16 mouse cellular contexts compared by ENCODE assay signal in the genomic region with DNA sequence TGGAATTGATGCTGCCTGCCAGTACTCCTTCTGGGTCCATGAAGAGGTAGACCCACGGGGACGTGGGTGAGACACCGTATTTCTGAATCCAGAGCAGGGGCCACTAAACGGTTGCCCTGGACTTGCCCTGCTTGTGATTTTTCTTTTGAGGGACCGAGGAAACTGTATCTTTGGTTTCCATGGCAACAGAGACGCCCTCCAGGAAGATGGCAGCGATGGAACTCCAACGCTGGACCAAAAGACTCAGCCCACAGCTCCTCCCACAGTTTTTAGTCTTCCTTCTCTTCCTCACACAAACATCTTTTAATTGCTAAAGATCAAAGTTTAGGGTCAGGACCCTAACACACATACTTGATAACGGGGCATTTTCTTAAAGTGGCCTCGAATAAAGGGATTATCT. TPM values are rescaled to one million over a fixed set of nuclear protein-coding genes. Genes with fewer than 3 reads are reported as not detected.
DNase-seq lines count a peak whose midpoint lies in the region; ATAC-seq and TF ChIP-seq lines count a peak whose summit lies in the region.
"Had no signal": no experiment of that assay in that cellular context is flagged by ENCODE, and none has a peak within 500 bp of the region (broad histone marks: within the 10 kb centered on the region; RNA-seq: fewer than 3 reads in every experiment).

No protein-coding gene starts in this region.

- DNase-seq in embryonic facial prominence, embryonic 14.5 days (ENCODE audit: low spot score), result no peak
- DNase-seq in heart, postnatal 10 days, result no peak
- no peak for DNase-seq in cerebellum, postnatal 4 days (ENCODE audit: low spot score in 2 of 2)
- DNase-seq: cerebellum, adult 8-10 months; gastrocnemius, postnatal 14 days; kidney, adult 9 months; lung, adult 18-20 months; right cerebral cortex, postnatal 25 days had no signal

- no peak overlapping the region for H3K4me3 ChIP-seq in intestine, embryonic 16.5 days (ENCODE audit: low read length)
- H3K4me3 ChIP-seq in intestine, embryonic 15.5 days (replicated peaks), result no peak overlapping the region
- H3K4me3 ChIP-seq in embryonic facial prominence, embryonic 14.5 days (ENCODE audit: low read depth, low read length), result no peak overlapping the region
- no peak overlapping the region for H3K4me3 ChIP-seq in hindbrain, embryonic 13.5 days
- H3K4me3 ChIP-seq in small intestine, adult 2 months (ENCODE audit: low read depth, low read length), result no peak overlapping the region
- H3K4me3 ChIP-seq: heart, embryonic 12.5 days; limb, embryonic 13.5 days had no signal

- H3K36me3 ChIP-seq in intestine, embryonic 16.5 days (ENCODE audit: control insufficient read depth, insufficient read depth, low read length), result peaks cover 7% of the 10 kb centered on the region; the same call in 1 of the 2 replicates
- peaks cover 13% of the 10 kb centered on the region for H3K36me3 ChIP-seq in intestine, embryonic 15.5 days
- peaks cover 31% of the 10 kb centered on the region for H3K36me3 ChIP-seq in embryonic facial prominence, embryonic 14.5 days (ENCODE audit: control insufficient read depth, insufficient read depth, low read length)
- peaks cover 8% of the 10 kb centered on the region for H3K36me3 ChIP-seq in hindbrain, embryonic 13.5 days
- peaks cover 5% of the 10 kb centered on the region; the same call in 1 of the 2 replicates for H3K36me3 ChIP-seq in small intestine, adult 2 months (ENCODE audit: control insufficient read depth, insufficient read depth, low read length)

- peaks cover 40% of the 10 kb centered on the region for H3K4me1 ChIP-seq in intestine, embryonic 16.5 days (ENCODE audit: control insufficient read depth, insufficient read depth, low read length)
- peaks cover 47% of the 10 kb centered on the region for H3K4me1 ChIP-seq in intestine, embryonic 15.5 days (replicated peaks)
- H3K4me1 ChIP-seq in embryonic facial prominence, embryonic 14.5 days (ENCODE audit: control insufficient read depth, insufficient read depth, low read length), result peaks cover 11% of the 10 kb centered on the region
- peaks cover 80% of the 10 kb centered on the region for H3K4me1 ChIP-seq in hindbrain, embryonic 13.5 days (replicated peaks)
- peaks cover 33% of the 10 kb centered on the region for H3K4me1 ChIP-seq in small intestine, adult 2 months (ENCODE audit: control insufficient read depth, insufficient read depth, insufficient read length, low read length)

- H3K27ac ChIP-seq in intestine, embryonic 16.5 days (ENCODE audit: low read length), result no peak overlapping the region
- no peak overlapping the region for H3K27ac ChIP-seq in intestine, embryonic 15.5 days
- 0 out of 2 replicates have a peak overlapping the region, but pooled peaks have one; percentile 5 for H3K27ac ChIP-seq in embryonic facial prominence, embryonic 14.5 days (replicated peaks; ENCODE audit: low read depth, low read length)
- H3K27ac ChIP-seq in hindbrain, embryonic 13.5 days, result peak overlapping the region; percentile 62; the same call in 1 of the 2 replicates
- peak overlapping the region; percentile 86 for H3K27ac ChIP-seq in small intestine, adult 2 months (ENCODE audit: insufficient read depth, low read depth, low read length)
- H3K27ac ChIP-seq: limb, embryonic 13.5 days had no signal

- WGBS in intestine, embryonic 16.5 days, result 53% methylated on average over 10 of the region's 10 CpGs
- 50% methylated on average over 10 of the region's 10 CpGs for WGBS in intestine, embryonic 15.5 days
- 44% methylated on average over 10 of the region's 10 CpGs for WGBS in embryonic facial prominence, embryonic 14.5 days
- 37% methylated on average over 10 of the region's 10 CpGs for WGBS in hindbrain, embryonic 13.5 days
- WGBS in small intestine, adult 2 months, result 25% methylated on average over 10 of the region's 10 CpGs

- no peaks in the 10 kb centered on the region for H3K27me3 ChIP-seq in intestine, embryonic 16.5 days (replicated peaks; ENCODE audit: control insufficient read depth, insufficient read depth, low read length)
- H3K27me3 ChIP-seq in intestine, embryonic 15.5 days (replicated peaks), result no peaks in the 10 kb centered on the region
- no peaks in the 10 kb centered on the region for H3K27me3 ChIP-seq in embryonic facial prominence, embryonic 14.5 days (replicated peaks; ENCODE audit: control insufficient read depth, insufficient read depth, low read length)
- 0 out of 2 replicates have a peak, but pooled peaks cover 4% of the 10 kb centered on the region for H3K27me3 ChIP-seq in hindbrain, embryonic 13.5 days
- no peaks in the 10 kb centered on the region for H3K27me3 ChIP-seq in small intestine, adult 2 months (ENCODE audit: control insufficient read depth, insufficient read depth, low read length)
- H3K27me3 ChIP-seq: limb, embryonic 13.5 days had no signal

- H3K4me2 ChIP-seq in intestine, embryonic 16.5 days (ENCODE audit: low read depth, low read length), result no peak overlapping the region
- H3K4me2 ChIP-seq in intestine, embryonic 15.5 days (replicated peaks), result no peak overlapping the region
- no peak overlapping the region for H3K4me2 ChIP-seq in embryonic facial prominence, embryonic 14.5 days (ENCODE audit: low read depth, low read length)
- no peak overlapping the region for H3K4me2 ChIP-seq in hindbrain, embryonic 13.5 days
- H3K4me2 ChIP-seq: heart, embryonic 12.5 days had no signal

- intact Hi-C loops in heart, postnatal 10 days (cut with DNase I), result no loop called here

- TF ChIP-seq POLR2A in small intestine, adult 2 months (IDR thresholded peaks at IDR 0.05; ENCODE audit: low read depth, low read length), result no peak

- peak; percentile 1; the same call in 1 of the 2 replicates for ATAC-seq in intestine, embryonic 16.5 days
- no peak for ATAC-seq in intestine, embryonic 15.5 days
- ATAC-seq in embryonic facial prominence, embryonic 14.5 days (ENCODE audit: low read depth), result no peak
- no peak for ATAC-seq in hindbrain, embryonic 13.5 days (ENCODE audit: low FRiP score)
- ATAC-seq: activated CD4-positive, CD25-positive, alpha-beta regulatory T cell, adult 4 months had no signal

- no peak for TF ChIP-seq CTCF in small intestine, adult 2 months (IDR thresholded peaks at IDR 0.05; ENCODE audit: extremely low read depth, insufficient read length, insufficient replicate concordance, low read depth, low read length)

- H3K9ac ChIP-seq in intestine, embryonic 16.5 days (ENCODE audit: low read depth, low read length), result no peak overlapping the region
- H3K9ac ChIP-seq in intestine, embryonic 15.5 days, result no peak overlapping the region
- no peak overlapping the region for H3K9ac ChIP-seq in embryonic facial prominence, embryonic 14.5 days (ENCODE audit: low read depth, low read length)
- peak overlapping the region; percentile 46; the same call in 1 of the 2 replicates for H3K9ac ChIP-seq in hindbrain, embryonic 13.5 days
- H3K9ac ChIP-seq: heart, embryonic 12.5 days; limb, embryonic 13.5 days had no signal

- H3K9me3 ChIP-seq in intestine, embryonic 16.5 days (ENCODE audit: control insufficient read depth, low read length), result no peaks in the 10 kb centered on the region
- H3K9me3 ChIP-seq in intestine, embryonic 15.5 days, result no peaks in the 10 kb centered on the region
- H3K9me3 ChIP-seq in embryonic facial prominence, embryonic 14.5 days (ENCODE audit: control insufficient read depth, low read length), result no peaks in the 10 kb centered on the region
- no peaks in the 10 kb centered on the region for H3K9me3 ChIP-seq in hindbrain, embryonic 13.5 days
- H3K9me3 ChIP-seq: heart, embryonic 12.5 days; limb, embryonic 13.5 days had no signal

RNA-seq across cellular contexts. Expression of a gene that starts 5.8 kb away (rescaled TPM):
- polyA plus RNA-seq in intestine, embryonic 16.5 days (2015; fragmentation: Nextera tagmentation; extraction: Ambion mirVana), result 12.1 and 14.1 TPM in 2 replicates
- 16.9 and 18.1 TPM in 2 replicates for polyA plus RNA-seq in intestine, embryonic 15.5 days (2015; fragmentation: Nextera tagmentation; extraction: Ambion mirVana)
- 17.5 and 20.7 TPM in 2 replicates for polyA plus RNA-seq in embryonic facial prominence, embryonic 14.5 days (2014; fragmentation: Nextera tagmentation; extraction: Ambion mirVana)
- polyA plus RNA-seq in hindbrain, embryonic 13.5 days (2015; fragmentation: Nextera tagmentation; extraction: Ambion mirVana), result 8.6 and 9.8 TPM in 2 replicates
- 11.6 and 20.0 TPM in 2 replicates for polyA plus RNA-seq in small intestine, adult 2 months (2012; rRNA removed)
- 1 to 10 TPM; 1.9 to 2.2 TPM for total RNA-seq in heart, postnatal 10 days (2021)

RNA-seq across cellular contexts. Expression of a gene that starts 9.2 kb away (rescaled TPM):
- polyA plus RNA-seq in intestine, embryonic 16.5 days (2015; fragmentation: Nextera tagmentation; extraction: Ambion mirVana), result 5.9 and 7.5 TPM in 2 replicates
- polyA plus RNA-seq in intestine, embryonic 15.5 days (2015; fragmentation: Nextera tagmentation; extraction: Ambion mirVana), result 9.0 and 9.2 TPM in 2 replicates
- 18.7 and 21.2 TPM in 2 replicates for polyA plus RNA-seq in embryonic facial prominence, embryonic 14.5 days (2014; fragmentation: Nextera tagmentation; extraction: Ambion mirVana)
- 46.8 and 49.7 TPM in 2 replicates for polyA plus RNA-seq in hindbrain, embryonic 13.5 days (2015; fragmentation: Nextera tagmentation; extraction: Ambion mirVana)
- 3.9 and 7.0 TPM in 2 replicates for polyA plus RNA-seq in small intestine, adult 2 months (2012; rRNA removed)
- under 1 TPM in 1 of 2 experiments, not detected in 1; 0.17 TPM for total RNA-seq in heart, postnatal 10 days (2021)
- total RNA-seq: gastrocnemius, postnatal 14 days; hematopoietic stem cell, adult 5-6 weeks had no signal
- polyA plus RNA-seq: activated CD4-positive, CD25-positive, alpha-beta regulatory T cell, adult 4 months had no signal

RNA-seq across cellular contexts. Expression of a gene that starts 17.8 kb away (rescaled TPM):
- 49.3 and 51.6 TPM in 2 replicates for polyA plus RNA-seq in intestine, embryonic 16.5 days (2015; fragmentation: Nextera tagmentation; extraction: Ambion mirVana)
- 45.5 and 49.5 TPM in 2 replicates for polyA plus RNA-seq in intestine, embryonic 15.5 days (2015; fragmentation: Nextera tagmentation; extraction: Ambion mirVana)
- 44.4 and 51.7 TPM in 2 replicates for polyA plus RNA-seq in embryonic facial prominence, embryonic 14.5 days (2014; fragmentation: Nextera tagmentation; extraction: Ambion mirVana)
- polyA plus RNA-seq in hindbrain, embryonic 13.5 days (2015; fragmentation: Nextera tagmentation; extraction: Ambion mirVana), result 41.5 and 47.0 TPM in 2 replicates
- 48.9 and 70.7 TPM in 2 replicates for polyA plus RNA-seq in small intestine, adult 2 months (2012; rRNA removed)
- total RNA-seq in heart, postnatal 10 days (2021), result 100 to 1,000 TPM; 101 to 118 TPM

RNA-seq across cellular contexts. Expression of a gene that starts 29.8 kb away (rescaled TPM):
- polyA plus RNA-seq in intestine, embryonic 16.5 days (2015; fragmentation: Nextera tagmentation; extraction: Ambion mirVana), result 2.8 and 5.0 TPM in 2 replicates
- 1.4 and 1.5 TPM in 2 replicates for polyA plus RNA-seq in intestine, embryonic 15.5 days (2015; fragmentation: Nextera tagmentation; extraction: Ambion mirVana)
- polyA plus RNA-seq in embryonic facial prominence, embryonic 14.5 days (2014; fragmentation: Nextera tagmentation; extraction: Ambion mirVana), result not detected in 2 replicates
- polyA plus RNA-seq in hindbrain, embryonic 13.5 days (2015; fragmentation: Nextera tagmentation; extraction: Ambion mirVana), result 0.14 and 0.17 TPM in 2 replicates
- polyA plus RNA-seq in small intestine, adult 2 months (2012; rRNA removed), result 0.93 and 1.2 TPM in 2 replicates
- under 1 TPM in 1 of 2 experiments, not detected in 1; 0.26 TPM for total RNA-seq in heart, postnatal 10 days (2021)
- total RNA-seq: gastrocnemius, postnatal 14 days; hematopoietic stem cell, adult 5-6 weeks had no signal
- polyA plus RNA-seq: heart, embryonic 12.5 days had no signal

RNA-seq across cellular contexts. Expression of a gene that starts 33.0 kb away (rescaled TPM):
- polyA plus RNA-seq in intestine, embryonic 16.5 days (2015; fragmentation: Nextera tagmentation; extraction: Ambion mirVana), result 3.5 and 5.0 TPM in 2 replicates
- polyA plus RNA-seq in intestine, embryonic 15.5 days (2015; fragmentation: Nextera tagmentation; extraction: Ambion mirVana), result 1.6 and 1.9 TPM in 2 replicates
- 0.26 and 0.33 TPM in 2 replicates for polyA plus RNA-seq in embryonic facial prominence, embryonic 14.5 days (2014; fragmentation: Nextera tagmentation; extraction: Ambion mirVana)
- polyA plus RNA-seq in hindbrain, embryonic 13.5 days (2015; fragmentation: Nextera tagmentation; extraction: Ambion mirVana), result 1.1 and 1.3 TPM in 2 replicates
- polyA plus RNA-seq in small intestine, adult 2 months (2012; rRNA removed), result 2.0 and 9.1 TPM in 2 replicates
- total RNA-seq in heart, postnatal 10 days (2021), result under 1 TPM; 0.43 to 0.57 TPM
- total RNA-seq: gastrocnemius, postnatal 14 days; hematopoietic stem cell, adult 5-6 weeks had no signal

Comparison
In these comparisons a context has a peak if more than half of its experiments do, and no peak if none do; other contexts are left out.
1. H3K27ac ChIP-seq: peak in embryonic facial prominence, embryonic 14.5 days (single experiment), hindbrain, embryonic 13.5 days (single experiment) and small intestine, adult 2 months (single experiment); none in intestine, embryonic 16.5 days (single experiment) and intestine, embryonic 15.5 days (single experiment).